Mouse (Mus musculus): ENCODE data around the gene Epha8.

Gene Epha8

DNA sequence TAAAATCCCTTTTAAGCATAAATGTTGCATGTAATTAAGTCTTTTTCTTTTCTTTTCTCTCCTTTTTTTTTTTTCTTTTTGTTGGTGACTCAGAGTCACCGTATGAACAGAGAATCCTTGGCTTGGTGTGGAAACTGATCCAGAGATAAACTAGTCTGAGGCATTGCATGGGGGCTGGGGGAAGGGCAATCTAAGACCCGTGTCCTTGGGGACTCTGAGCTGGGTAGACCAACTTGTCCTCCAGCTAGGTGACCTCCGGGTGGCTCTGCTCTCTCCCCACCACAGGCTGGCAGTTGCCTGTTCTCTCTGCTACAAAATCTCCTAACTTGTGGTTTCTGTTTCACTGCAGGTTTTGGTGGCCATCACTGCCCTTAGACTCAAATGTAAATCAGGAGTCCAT is 3.5 kb upstream of the Epha8 start:
- DNase-seq (ENCODE audit: low spot score in 2 of 2): no peak

DNA sequence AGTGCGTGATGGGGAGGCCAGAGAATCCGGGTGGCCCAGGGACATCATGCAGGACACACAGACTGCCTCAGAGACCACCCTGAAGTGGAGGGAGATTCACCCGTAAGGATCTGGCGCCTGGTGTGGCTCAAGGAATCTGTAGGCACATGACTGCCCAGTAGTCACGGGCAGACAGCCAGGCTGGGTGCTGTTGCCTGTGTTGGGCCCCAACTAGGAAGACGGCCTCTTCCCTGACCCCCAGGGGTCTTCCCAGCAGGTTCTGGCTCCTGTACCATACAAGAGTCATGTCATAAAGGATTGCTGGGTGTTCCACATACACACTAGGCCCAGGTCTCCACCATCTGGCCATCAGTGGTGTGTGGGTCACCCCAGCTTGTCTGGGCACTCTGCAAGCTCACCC is 2.1 kb downstream of the Epha8 start:
- no peak for DNase-seq (ENCODE audit: low spot score in 2 of 2)

DNA sequence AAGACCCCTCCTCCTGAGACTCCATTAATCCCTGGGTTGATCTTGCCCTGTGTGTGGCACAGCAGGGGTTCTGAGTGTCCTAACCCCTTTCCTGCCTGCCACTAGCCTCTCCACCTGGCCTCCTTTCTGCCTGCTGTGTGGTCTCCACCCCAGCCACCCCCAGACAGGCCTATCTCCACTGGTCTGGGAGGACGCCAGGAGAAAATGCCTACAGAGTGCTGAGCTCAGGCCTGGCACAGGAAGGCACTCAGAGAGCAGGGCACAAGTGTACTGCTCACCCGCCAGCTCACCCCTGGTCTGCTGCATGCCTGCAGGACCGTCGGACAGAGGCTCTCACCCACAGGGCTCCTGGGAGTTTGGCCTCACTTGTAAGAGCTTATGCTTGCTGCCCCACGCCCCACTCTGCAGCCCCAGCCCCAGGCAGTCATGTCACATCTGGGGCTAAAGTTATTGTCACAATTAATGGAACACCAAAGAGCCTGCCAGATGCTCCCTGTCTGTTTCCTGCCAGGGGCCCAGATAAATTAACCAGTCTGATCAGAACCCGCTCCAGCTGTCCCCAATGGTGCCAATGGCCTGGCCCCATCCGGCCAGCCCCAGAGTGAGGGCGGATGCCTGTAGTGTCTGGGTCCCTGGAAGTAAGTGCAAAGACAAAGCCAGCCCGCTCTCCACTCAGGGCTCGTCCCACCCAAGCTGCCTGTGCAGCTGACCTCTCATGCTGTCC is 7.2 kb downstream of the Epha8 start:
- DNase-seq (ENCODE audit: low spot score in 2 of 2): no peak

DNA sequence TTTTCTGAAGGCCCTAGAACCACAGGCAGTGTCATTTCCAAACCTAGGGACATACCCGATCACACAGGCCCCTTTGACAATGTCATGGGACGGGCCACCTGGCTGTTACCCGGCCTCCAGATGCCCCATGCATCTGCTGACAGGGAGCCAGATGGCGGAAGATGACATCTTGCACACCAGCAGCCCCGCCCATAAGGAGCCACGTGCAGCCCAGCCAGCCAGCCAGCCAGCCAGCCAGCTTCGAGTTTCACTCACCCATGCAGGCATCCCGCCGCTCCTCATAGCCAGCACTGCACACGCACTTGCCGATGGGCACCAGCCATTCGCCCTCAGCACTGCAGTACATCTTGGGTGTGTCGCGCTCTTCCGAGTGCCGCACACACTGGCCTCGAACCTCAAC is 11.2 kb downstream of the Epha8 start:
- DNase-seq (ENCODE audit: low spot score in 2 of 2): no peak

DNA sequence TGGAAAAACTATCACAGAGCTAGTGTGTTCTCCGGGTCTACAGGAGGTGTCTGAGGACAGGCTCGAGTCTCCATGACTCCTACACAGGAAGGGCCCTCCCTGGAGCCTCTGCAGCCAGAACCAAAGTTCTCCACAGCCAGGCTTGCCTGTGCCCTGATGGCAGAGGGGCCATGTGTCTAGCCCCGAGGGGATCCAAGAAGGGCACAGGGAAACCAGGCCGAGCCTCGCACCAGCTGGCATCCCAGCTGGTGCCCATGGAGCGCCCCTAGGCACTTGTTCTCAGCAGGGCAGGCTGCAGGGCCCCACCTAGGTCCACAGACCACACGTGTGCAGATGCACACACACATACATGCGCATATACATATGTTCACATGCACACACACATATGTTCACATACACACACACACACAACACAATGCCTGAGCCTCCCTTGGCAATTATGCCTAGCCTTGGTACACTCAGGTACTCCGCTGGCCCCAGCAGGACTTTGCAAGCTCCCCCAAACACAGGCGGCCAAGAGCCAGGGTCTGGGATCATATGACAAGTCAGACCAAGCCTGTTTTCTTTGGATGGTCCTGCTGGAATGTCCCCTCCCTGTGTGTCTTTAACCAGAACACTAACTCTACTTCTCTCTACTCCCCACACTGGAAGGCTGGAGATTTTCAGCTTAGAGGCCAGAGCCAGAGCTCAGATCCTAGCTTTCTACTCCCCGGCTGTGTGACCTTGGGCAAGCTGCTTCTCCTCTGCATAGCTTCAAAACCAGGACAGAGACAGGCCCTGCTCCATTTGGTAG is 11.9 kb downstream of the Epha8 start:
- DNase-seq (ENCODE audit: low spot score in 2 of 2): no peak

DNA sequence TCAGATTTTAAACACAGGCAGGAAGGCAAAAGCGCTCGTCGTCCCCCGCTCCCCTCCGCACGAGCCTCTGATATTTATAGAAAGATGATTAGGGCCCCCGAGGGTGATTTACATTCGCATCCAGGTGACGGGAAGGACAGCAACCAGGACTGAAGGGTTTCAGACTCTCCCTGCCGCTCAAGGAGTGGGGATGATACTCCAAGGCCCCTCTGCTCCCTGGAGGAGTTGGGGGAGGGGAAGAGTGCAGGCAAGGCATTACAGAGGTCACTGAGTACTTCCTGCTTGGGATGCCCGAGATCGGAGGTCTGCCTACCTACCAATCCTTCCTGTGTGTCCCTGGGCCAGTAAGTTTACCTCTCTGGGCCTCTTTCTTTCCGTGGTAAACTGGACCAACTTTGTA is 13.4 kb downstream of the Epha8 start:
- no peak for DNase-seq (ENCODE audit: low spot score in 2 of 2)

DNA sequence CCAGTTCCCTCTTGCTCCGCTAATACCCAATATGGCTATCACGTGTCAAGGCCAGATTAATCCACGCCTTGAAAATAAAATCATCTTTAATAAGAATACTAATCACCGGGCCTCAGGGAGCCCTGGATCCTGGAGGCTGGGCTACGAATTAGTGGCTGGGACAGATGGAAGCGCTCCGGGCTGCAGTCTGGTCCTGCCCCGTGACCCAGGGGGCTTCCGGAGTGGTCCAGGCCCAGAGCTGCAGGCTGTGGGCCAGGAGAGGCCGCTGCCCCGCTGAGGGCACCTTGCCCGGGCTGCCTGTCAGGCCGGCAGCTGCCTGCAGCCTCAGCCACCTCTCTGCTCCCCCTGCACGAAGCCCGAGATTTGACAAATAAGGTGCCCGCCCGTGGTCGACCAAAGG is 13.9 kb downstream of the Epha8 start:
- no peak for DNase-seq (ENCODE audit: low spot score in 2 of 2)

DNA sequence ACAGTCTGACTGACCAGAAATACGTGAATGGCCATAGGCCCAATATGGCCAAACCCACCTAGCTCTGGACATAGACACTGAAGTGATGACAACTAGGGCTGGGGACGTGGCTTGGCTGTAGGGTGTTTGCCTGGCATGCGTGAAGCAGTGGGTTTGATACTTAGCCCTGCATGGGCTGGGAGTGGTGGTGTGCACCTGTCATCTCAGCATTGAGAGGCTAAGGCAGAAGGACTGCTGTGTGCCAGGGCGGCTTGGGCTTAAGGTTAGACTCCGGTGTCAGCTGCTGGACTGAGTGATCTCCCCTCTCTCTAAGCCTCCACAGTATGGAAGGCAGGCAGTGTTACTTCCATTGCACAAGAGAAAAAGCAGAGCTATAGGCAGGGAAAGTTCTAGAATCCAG is 18.7 kb downstream of the Epha8 start:
- no peak for DNase-seq (ENCODE audit: low spot score in 2 of 2)

DNA sequence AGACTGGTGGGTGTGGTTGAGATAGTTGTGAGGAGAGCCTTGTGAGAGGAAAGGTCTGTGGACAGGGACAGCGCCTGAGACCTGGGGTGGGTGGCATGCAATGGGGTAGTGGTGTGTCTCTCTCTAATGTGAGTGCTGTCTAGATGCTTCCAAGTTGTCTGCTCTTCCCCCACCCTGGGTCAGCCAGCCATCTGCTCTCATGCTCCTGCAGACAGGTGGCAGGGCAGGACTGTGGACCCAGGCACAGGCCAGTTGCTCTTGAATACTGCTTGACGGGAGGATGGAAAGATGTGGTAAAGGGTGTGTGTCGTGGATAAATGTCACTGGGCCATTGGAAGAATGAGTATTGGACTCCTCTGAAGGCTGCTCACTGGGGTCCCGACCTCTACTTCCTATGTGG is 19.3 kb downstream of the Epha8 start:
- DNase-seq (ENCODE audit: low spot score in 2 of 2): no peak

DNA sequence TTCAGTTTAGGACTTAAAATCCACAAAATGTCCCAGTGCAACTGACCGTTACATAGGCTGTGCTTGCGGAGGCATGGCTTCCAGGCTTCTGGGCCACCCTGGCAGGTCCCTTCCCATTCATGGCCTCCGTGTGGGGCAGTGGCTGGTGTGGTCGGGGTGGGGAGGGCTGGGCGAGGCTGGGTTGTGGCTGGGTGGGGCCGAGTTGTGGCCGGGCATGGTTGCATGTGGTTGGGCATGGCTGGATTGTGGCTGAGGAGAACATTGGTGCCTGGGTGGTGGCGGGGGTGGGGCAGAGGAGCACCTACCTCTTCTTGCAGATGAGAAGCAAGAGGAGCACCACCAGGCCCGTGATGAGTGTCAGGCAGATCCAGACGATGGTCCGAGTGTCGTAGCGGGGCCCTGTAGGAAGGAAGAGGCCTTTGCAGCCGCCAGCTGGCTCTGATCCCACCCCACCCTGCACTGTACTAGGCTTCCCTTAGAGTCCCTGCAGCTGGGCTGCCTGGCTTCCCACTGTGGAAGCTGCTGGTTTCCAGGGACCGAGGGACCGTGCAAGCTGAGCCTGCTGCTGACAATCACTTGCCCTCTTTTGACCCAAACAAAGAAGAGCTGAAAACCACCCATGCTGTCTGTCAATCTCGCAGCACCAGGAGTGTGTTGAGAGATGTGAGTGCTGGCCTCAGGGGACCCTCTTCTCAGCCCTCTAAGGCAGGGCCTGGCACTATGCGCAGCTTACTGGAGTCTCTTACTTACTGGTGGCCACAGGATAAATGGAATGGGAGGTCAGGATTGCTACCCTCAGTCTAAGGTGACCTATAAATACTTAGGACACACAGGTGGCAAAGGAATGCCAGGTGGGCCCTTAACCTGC is 21.6 kb downstream of the Epha8 start:
- no peak for DNase-seq (ENCODE audit: low spot score in 2 of 2)

DNA sequence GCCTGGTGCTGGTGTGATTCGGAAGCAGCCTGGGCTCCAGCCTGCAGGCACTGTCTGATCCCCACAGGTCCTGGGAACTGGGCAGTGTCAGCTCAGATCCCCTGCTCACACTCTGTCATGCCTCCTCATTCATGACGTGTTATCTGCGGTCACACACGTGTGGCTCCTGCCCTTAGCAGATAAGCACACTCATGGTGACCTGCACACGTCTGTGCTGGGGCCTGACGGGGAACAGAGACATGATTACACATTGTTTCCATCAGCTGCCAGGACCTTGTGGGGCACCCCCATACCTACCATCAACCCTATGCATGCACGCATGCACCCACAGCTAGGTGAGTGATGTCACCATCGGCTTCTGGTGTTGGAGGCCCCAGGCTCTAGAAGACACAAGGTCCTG is 26.1 kb downstream of the Epha8 start:
- DNase-seq (ENCODE audit: low spot score in 2 of 2): no peak

DNA sequence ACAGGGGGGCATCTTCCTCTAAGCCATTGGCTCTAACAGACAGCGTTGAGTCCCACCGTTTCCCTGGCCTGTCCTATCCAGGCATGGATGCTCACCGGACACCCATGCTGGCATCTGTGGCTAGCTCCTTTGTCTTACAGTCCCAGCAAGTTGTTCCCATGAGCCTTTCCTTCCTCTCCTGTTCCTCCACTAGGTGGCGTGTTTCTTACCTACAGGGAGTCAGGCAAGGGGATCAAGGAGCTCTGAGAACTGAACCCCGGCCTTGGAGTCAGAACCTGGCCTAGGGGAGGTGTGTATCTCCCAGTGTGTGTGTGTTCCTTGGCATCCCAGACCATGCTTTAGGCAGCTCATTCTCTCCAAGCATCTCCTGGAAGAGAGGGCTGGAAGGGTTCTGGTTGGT is 27.7 kb downstream of the Epha8 start:
- no peak for DNase-seq (ENCODE audit: low spot score in 2 of 2)

DNA sequence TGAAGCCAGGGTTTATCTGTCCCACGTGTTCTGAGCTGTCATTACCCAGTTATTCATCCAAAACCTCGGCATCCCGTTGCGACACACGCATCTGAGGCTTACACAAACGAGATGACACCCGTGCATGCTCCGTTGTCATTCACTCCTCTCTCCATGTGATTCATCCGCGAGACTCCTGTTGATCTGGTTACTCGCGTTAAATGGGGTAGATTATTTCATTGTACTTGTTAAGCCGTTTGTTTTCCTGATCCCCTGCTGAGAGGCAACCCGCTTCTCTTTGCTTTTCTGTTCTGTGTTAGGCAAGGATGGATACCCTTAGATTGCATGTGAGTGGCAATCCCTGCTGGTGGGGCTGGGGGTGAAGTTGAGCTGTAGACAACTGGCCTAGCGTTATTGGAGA is 30.8 kb downstream of the Epha8 start:
- DNase-seq (ENCODE audit: low spot score in 2 of 2): no peak

DNA sequence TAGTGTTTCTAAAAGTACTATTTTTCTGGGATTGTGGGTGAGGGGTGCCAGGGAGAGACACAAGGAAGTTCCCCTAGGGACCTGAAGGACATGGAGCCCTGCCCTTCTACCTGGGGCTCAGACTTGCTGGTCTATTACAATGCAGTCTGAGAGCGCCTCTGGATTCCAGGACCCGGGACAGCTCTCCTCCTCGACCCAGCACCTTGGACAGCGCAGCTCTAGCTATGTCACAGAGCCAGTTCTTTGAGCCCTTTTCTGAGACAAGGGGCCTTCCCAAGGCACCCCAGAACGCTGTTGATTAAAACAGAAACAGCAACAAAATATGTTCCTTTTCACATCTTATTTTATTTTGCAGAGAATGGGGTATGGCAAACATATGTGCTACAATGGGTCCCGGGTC is 32.1 kb downstream of the Epha8 start:
- no peak for DNase-seq (ENCODE audit: low spot score in 2 of 2)

DNA sequence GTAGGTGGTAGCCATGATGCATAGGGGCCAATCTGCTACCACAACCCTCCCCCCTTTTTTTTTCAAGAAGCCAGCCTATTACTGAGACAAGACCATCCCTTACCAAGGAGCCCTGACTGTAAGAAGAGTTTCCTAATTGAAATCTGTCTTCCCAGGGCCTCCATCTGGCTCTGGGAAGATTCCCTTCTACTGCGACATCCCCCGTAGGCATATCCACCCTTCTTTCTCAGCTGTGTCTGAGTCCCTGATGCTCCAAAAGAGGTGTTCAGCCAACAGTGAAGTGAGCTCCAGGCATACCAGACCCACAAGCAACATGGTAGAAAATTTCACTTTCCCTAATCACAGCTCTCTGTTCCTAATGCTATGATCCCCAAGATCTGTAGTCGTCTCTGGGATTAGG is 37.1 kb downstream of the Epha8 start:
- no peak for DNase-seq (ENCODE audit: low spot score in 2 of 2)

DNA sequence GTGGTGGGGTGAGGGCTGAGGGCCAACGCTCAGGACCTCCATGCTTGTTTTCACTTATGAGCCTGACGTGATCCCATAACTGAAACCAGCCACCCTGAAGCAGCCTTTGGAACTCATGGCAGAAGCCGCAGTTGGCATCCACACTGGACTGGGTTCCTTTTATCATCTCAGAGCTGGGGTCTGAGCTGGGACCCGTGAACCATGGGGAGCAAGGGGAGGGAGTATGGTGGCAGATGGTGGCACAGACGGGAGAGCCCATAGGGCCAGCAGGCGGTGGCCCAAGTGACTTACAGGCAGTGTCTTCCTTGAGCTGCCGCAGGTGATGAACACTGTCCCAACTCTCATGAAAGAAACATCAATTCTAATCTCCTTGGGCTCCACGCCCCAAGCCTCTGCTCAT is 37.8 kb downstream of the Epha8 start:
- DNase-seq (ENCODE audit: low spot score in 2 of 2): no peak

DNA sequence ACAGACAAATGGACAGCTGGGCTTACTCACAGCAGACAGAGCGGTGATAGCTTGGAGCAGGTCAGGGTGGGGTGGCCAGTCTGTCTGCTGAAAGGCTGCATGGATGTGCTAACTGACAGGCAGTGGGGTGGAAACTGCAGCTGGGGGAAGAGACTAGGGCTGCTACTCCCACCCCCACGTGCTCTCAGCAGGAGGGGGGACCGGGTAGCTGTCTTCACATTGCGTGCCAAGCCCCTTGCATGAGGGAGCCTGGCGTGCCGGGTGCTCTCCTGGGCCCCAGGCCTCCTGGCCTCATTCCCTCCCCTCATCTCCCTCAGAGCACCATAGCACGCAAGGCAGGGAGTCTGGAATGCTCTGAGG is 39.5 kb downstream of the Epha8 start:
- DNase-seq (ENCODE audit: low spot score in 2 of 2): no peak

DNA sequence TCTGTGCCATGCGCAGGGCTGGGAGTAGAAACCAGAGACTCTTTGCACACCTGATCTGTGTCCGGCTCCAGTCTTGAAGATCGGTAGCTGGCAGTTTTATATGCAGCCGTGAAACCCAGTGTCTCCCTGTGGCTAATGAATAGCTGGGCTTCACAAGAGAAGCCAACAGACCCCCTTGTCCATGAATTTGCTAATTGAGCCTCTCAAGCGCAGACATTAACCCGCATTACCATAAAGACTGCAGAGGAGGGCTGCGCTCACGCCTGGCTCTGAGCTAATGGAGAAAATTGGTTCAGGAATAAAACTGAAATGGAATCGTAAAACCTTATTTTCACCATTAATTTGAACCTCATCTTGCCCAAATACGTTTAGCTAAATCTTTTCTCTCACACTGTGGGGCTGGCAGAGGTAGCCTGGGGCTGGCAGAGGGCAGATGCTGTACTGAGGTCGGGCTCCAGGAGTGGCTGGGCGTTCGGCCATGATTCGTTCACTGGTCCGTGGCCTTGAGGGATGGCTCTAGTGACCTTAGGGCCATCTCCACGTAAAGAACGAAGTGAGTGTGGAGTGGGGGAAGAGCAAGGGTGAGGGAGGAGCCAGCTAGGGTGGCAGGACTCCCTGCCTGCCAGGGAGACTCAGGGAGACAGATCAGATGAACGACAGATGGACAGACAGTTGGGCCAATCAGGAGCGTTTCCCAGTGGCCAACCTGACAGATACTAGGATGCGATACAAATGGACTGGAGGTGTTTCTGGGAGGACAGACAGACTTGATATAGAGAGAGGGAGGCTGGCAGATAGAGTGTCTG is 40.1 kb downstream of the Epha8 start:
- no peak for DNase-seq (ENCODE audit: low spot score in 2 of 2)

DNA sequence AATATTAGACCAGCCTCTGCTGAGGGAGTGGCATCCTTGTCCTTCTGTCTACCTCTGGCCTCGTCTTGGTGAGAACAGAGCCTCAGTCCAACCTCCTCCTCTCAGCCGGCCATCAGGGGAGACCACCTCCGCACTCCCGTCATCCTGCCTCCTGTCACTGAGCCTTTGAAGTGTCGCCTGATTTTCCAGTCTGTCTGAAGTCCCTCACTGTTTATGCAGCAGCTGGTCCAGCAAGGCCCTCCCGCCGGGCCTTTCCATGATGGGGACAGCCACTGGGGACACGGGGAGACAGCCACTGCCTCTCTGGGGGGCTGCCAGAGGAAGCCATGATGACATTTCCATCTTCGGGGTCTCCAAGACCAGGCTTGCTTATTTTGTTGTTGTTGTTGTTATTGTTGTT is 43.8 kb downstream of the Epha8 start:
- no peak for DNase-seq (ENCODE audit: low spot score in 2 of 2)

DNA sequence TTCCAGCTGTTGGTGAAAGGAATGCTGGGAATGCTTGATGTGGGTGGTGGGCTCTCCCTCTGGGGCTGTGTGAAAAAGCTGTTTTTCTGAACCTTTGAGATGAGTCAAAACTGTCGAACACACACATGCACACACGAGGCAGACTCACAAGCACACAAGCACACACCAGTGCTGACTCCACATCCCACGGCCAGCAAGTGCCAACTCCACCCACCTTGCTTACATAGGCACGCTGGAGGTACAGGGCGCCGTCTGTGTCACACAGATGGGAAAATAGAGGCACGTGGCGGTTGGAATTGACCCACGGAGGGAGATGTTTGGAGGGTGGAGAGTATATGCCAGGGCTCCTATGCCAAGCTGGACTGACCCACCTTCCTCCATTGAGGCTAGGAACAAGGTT is 44.8 kb downstream of the Epha8 start:
- DNase-seq (ENCODE audit: low spot score in 2 of 2): no peak

DNA sequence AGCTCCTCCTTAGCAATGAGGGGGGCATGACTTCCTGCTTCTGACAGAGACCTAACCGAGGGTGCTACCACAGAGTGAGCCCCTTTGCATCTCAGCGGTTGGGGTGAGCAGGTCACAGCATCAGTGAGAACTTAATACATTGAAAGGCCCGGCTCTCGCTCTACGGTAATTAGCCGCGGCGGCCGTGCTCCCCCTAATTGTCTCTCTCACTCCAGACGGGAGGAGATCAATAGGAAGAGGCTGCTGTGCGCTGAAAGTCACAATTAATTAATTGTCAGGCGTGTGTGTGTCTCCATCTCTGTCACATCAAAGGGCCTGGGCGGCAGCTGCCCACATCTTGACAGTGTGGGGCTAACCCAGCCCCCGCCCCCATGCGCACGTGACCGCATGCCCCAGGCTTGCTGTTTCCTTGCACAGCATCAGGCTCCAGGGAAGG is 45.4 kb downstream of the Epha8 start:
- no peak for DNase-seq (ENCODE audit: low spot score in 2 of 2)

DNA sequence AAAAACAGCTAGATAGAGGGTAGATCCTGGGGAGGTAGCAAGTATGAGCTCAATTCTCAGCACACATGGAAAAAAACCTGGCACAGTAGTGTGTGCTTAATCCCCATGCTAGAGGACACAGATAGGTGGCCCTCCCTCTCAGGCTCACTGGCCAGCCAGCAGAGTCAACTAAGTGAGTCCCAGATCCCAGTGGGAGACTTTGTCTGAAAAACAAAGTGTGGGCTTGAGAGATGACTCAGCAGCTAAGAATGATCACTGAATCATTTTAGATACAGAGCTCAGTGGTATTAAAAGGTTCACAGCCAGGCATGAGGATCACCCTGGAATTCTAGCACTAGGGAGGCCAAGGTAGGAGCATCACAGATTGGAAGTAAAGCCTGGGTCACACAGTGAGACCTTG is 48.8 kb downstream of the Epha8 start:
- no peak for DNase-seq (ENCODE audit: low spot score in 2 of 2)

All from frontal cortex, postnatal 10 days (tissue).